Mouse (Mus musculus): Measurements from ENCODE around the gene Igsf9b. TPM values are rescaled to one million over a fixed set of nuclear protein-coding genes. Genes with fewer than 3 reads are reported as not detected.

Gene Igsf9b
- 1 to 10 TPM; 3.2 to 7.4 TPM for polyA plus RNA-seq (2017; shearing (Covaris generic))

DNA sequence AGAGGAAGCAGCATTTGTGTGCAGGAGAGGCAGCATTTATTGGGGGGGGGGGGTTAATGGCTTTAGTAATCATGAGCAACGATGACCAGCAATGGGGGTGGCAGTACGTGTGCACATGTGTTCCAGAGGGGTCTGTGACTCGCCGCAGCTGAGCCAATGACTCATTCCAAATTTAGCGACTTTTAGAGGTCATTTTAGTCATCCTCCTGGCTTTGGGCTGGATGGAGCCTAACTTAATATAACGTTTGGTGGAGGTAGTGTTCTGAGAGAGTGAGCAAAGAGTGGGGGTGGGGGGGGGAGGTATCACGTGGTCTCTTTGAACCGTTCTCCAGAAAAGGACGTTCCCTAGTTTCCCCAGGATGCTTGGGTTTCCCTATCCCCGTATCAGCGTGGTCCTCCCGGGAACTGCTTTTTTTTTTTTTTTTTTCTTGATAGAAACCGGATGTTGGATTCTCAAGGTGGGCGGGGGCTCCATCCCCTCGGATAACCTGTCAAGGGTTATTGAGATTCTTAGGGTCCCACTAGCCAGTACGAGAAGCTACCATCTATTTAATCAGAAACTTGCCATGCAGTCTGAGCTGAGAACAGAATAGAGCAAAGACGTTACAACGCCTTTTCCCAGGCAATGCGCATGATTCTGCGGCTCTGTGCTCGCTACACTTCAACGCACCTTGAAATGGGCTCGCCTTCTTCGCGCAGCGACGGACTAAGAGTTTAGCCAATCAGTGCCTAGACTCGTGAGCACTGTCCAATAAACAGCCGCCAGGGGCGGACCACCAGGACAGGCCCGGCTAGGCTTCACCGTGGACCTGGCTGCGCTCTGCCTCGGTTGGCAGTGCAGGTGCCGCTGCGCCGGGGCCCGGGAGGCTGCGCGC is at the start of gene Igsf9b:
TSS of gene Igsf9b (plus strand) at position 794 of the 875 bp plus-strand sequence.

DNA sequence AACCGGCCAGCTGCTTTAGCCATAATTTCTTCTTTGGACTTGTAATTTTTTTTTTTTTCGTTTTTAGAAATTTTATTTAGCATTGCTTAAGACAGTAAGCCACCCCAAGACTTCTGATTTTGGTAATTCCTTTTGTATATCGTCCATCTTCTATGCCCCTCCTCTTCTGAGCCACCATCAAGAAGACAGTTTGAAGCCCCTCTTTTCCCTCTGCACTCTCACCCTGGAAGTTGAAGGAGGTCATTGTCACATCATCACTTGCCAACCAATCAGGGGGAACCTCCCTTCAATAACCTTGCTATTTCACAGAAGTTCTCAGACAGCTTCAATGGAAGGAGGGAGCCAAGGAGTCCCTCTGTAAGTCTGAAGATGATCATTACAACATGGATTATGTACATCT is 97.5 kb downstream of the Igsf9b start, which contains the start of gene Spata19:
TSS of gene Spata19 (plus strand) at position 301 of the 400 bp plus-strand sequence.

Other genes with a start within 250 kb of the Igsf9b start
- gene Jam3, start 143.8 kb upstream of the Igsf9b start, polyA plus RNA-seq (2017; shearing (Covaris generic)), result 1 to 10 TPM in 1 of 2 experiments, under 1 TPM in 1; 0.34 to 1.5 TPM
- 1 to 10 TPM in 1 of 2 experiments, not detected in 1; 1.9 TPM for gene Spata19, start 97.6 kb downstream of the Igsf9b start, polyA plus RNA-seq (2017; shearing (Covaris generic))